Mouse (Mus musculus) kidney, adult 2 months (tissue): ENCODE measurements around the gene Prtn3.

Experiments used
- CTCF ChIP-seq: fragments of 200-500 bp; conservative IDR thresholded peaks from 2 replicates; pipeline ENCODE4 v1.5.1; 2011; ENCODE audit warnings: low read depth, mild to moderate bottlenecking, control low read depth, low read length, moderate library complexity, mixed read lengths; ENCODE audit not compliant: insufficient read depth, insufficient read length
- POLR2A ChIP-seq: fragments of 200-500 bp; IDR thresholded peaks from one replicate; pipeline ENCODE4 v1.6.1; 2011; ENCODE audit warnings: low read depth, low read length, control low read depth

DNA sequence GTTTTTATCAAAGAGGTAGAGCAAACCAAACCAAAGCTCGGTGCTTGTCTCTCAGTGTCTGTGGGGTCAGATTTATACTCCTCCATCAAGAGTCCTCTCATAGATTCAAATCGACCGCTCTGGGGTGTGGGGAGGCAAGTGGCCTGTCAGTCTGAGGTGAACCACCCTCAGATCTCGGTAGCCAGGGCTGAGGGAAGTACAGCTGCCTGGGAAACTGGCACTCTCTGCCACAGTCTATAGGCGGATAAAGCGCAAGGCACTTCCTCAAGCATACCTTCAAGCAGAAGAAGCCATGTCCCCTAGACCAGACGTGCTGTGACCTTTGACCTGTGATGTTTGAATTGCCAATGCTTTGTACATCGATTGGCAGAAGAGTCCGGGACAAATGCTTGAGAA is 41.5 kb upstream of the Prtn3 start:
- no peak for TF ChIP-seq POLR2A
- no peak for TF ChIP-seq CTCF
